In genomic region chr11:72521598-72522541, GRCm38 (mm10) we compare ENCODE assay signal across 16 mouse cellular contexts. TPM values are rescaled to one million over a fixed set of nuclear protein-coding genes. Genes with fewer than 3 reads are reported as not detected.
DNase-seq lines count a peak whose midpoint lies in the region; ATAC-seq and TF ChIP-seq lines count a peak whose summit lies in the region.
"Had no signal": no experiment of that assay in that cellular context is flagged by ENCODE, and none has a peak within 500 bp of the region (broad histone marks: within the 10 kb centered on the region; RNA-seq: fewer than 3 reads in every experiment).

No protein-coding gene starts in this region.

- TF ChIP-seq EP300 in liver, postnatal 0 days (IDR thresholded peaks at IDR 0.05; ENCODE audit: low read depth) = no peak

- H3K4me1 ChIP-seq in liver, postnatal 0 days (ENCODE audit: insufficient read depth) = peaks cover 5% of the 10 kb centered on the region
- H3K4me1 ChIP-seq in liver, embryonic 12.5 days = no peaks in the 10 kb centered on the region
- 0 out of 2 replicates have a peak, but pooled peaks cover 9% of the 10 kb centered on the region for H3K4me1 ChIP-seq in hindbrain, embryonic 13.5 days (replicated peaks)
- H3K4me1 ChIP-seq in forebrain, embryonic 11.5 days (replicated peaks; ENCODE audit: control insufficient read depth, insufficient read depth, low read length) = no peaks in the 10 kb centered on the region
- H3K4me1 ChIP-seq: limb, embryonic 12.5 days; midbrain, embryonic 12.5 days had no signal

- no peaks in the 10 kb centered on the region for H3K36me3 ChIP-seq in liver, postnatal 0 days (replicated peaks; ENCODE audit: insufficient read depth, low read length)
- H3K36me3 ChIP-seq in liver, embryonic 12.5 days = no peaks in the 10 kb centered on the region
- no peaks in the 10 kb centered on the region for H3K36me3 ChIP-seq in hindbrain, embryonic 13.5 days
- no peaks in the 10 kb centered on the region for H3K36me3 ChIP-seq in forebrain, embryonic 11.5 days (ENCODE audit: control insufficient read depth, insufficient read depth, low read length)
- H3K36me3 ChIP-seq: G1E; limb, embryonic 12.5 days; lung, embryonic 15.5 days; midbrain, embryonic 12.5 days had no signal

- peak; percentile 83 for ATAC-seq in liver, postnatal 0 days
- no peak for ATAC-seq in liver, embryonic 12.5 days
- peak; percentile 23 for ATAC-seq in Patski
- no peak for ATAC-seq in hindbrain, embryonic 13.5 days (ENCODE audit: low FRiP score)
- no peak for ATAC-seq in forebrain, embryonic 11.5 days (replicated peaks; ENCODE audit: low FRiP score)
- ATAC-seq: forebrain, embryonic 13.5 days had no signal

- no peaks in the 10 kb centered on the region for H3K9me3 ChIP-seq in liver, postnatal 0 days (ENCODE audit: low read length)
- no peaks in the 10 kb centered on the region for H3K9me3 ChIP-seq in liver, embryonic 12.5 days (replicated peaks)
- no peaks in the 10 kb centered on the region for H3K9me3 ChIP-seq in hindbrain, embryonic 13.5 days
- H3K9me3 ChIP-seq in forebrain, embryonic 11.5 days (ENCODE audit: control insufficient read depth, low read length) = no peaks in the 10 kb centered on the region
- H3K9me3 ChIP-seq: forebrain, embryonic 13.5 days; G1E; limb, embryonic 12.5 days; lung, embryonic 15.5 days; midbrain, embryonic 12.5 days had no signal

- no peak for TF ChIP-seq CTCF in gastrocnemius, adult 2 months (IDR thresholded peaks at IDR 0.05)
- no peak for TF ChIP-seq CTCF in liver, postnatal 0 days (IDR thresholded peaks at IDR 0.05; ENCODE audit: low read depth)
- no peak for TF ChIP-seq CTCF in Patski (IDR thresholded peaks at IDR 0.05)

- H3K27ac ChIP-seq in gastrocnemius, adult 2 months = peak overlapping the region; percentile 82
- H3K27ac ChIP-seq in liver, postnatal 0 days (ENCODE audit: low read depth) = peak overlapping the region; percentile 3; the same call in 1 of the 2 replicates
- H3K27ac ChIP-seq in liver, embryonic 12.5 days = no peak overlapping the region
- H3K27ac ChIP-seq in hindbrain, embryonic 13.5 days = no peak overlapping the region
- no peak overlapping the region for H3K27ac ChIP-seq in forebrain, embryonic 11.5 days (ENCODE audit: low read depth, low read length)
- H3K27ac ChIP-seq: forebrain, embryonic 13.5 days; limb, embryonic 12.5 days; lung, embryonic 15.5 days; midbrain, embryonic 12.5 days had no signal

- H3K4me2 ChIP-seq in liver, postnatal 0 days (ENCODE audit: low read depth, low read length) = no peak overlapping the region
- H3K4me2 ChIP-seq in liver, embryonic 12.5 days = no peak overlapping the region
- H3K4me2 ChIP-seq in hindbrain, embryonic 13.5 days = no peak overlapping the region
- no peak overlapping the region for H3K4me2 ChIP-seq in forebrain, embryonic 11.5 days (ENCODE audit: low read depth, low read length, severe bottlenecking)
- H3K4me2 ChIP-seq: forebrain, embryonic 13.5 days; limb, embryonic 12.5 days; lung, embryonic 15.5 days; midbrain, embryonic 12.5 days had no signal

- no peak overlapping the region for H3K4me3 ChIP-seq in gastrocnemius, adult 2 months
- no peak overlapping the region for H3K4me3 ChIP-seq in liver, postnatal 0 days (ENCODE audit: low read depth, low read length)
- no peak overlapping the region for H3K4me3 ChIP-seq in liver, embryonic 12.5 days
- H3K4me3 ChIP-seq in hindbrain, embryonic 13.5 days = no peak overlapping the region
- no peak overlapping the region for H3K4me3 ChIP-seq in forebrain, embryonic 11.5 days (ENCODE audit: low read depth, low read length)
- H3K4me3 ChIP-seq: forebrain, embryonic 13.5 days; limb, embryonic 12.5 days; lung, embryonic 15.5 days; midbrain, embryonic 12.5 days; myocyte had no signal

- WGBS in liver, postnatal 0 days (ENCODE audit: insufficient replicate concordance) = 69% methylated on average over 5 of the region's 5 CpGs
- 64% methylated on average over 5 of the region's 5 CpGs for WGBS in liver, embryonic 12.5 days (ENCODE audit: insufficient replicate concordance)
- 87% methylated on average over 5 of the region's 5 CpGs for WGBS in hindbrain, embryonic 13.5 days
- WGBS in forebrain, embryonic 11.5 days = 81% methylated on average over 5 of the region's 5 CpGs

- no peak overlapping the region for H3K9ac ChIP-seq in liver, postnatal 0 days (replicated peaks)
- H3K9ac ChIP-seq in liver, embryonic 12.5 days = no peak overlapping the region
- H3K9ac ChIP-seq in hindbrain, embryonic 13.5 days = no peak overlapping the region
- H3K9ac ChIP-seq in forebrain, embryonic 11.5 days (ENCODE audit: low read length) = no peak overlapping the region
- H3K9ac ChIP-seq: forebrain, embryonic 13.5 days; limb, embryonic 12.5 days; lung, embryonic 15.5 days; midbrain, embryonic 12.5 days had no signal

- DNase-seq in gastrocnemius, adult 2 months = peak; percentile 77
- DNase-seq in gastrocnemius, postnatal 4 days (ENCODE audit: low spot score in 2 of 2) = no peak
- DNase-seq in liver, postnatal 0 days = no peak
- no peak for DNase-seq in Patski (ENCODE audit: low read depth, low spot score)
- peak; percentile 30 for DNase-seq in gonadal fat pad, adult 2 months (ENCODE audit: low read depth)
- DNase-seq in forebrain, embryonic 11.5 days (ENCODE audit: low spot score) = no peak

- in situ Hi-C loops in Patski (cut with MboI; ENCODE audit: low pct_unique_long_range_greater_than_20kb) = no loop called here

- intact Hi-C loops in gastrocnemius, adult 2 months (cut with DNase I) = loop anchor here (1.0 kb wide), 1 partner anchor 15 kb away; no protein-coding TSS in a partner anchor

- CTCF ChIA-PET in Patski (lab: Charles Lee) = interaction anchor here (1.4 kb wide), 1 partner anchor 14 kb away, joined by 3 read pairs; no protein-coding TSS in a partner anchor

- no peaks in the 10 kb centered on the region for H3K27me3 ChIP-seq in liver, postnatal 0 days (ENCODE audit: insufficient read depth, low read length)
- no peaks in the 10 kb centered on the region for H3K27me3 ChIP-seq in liver, embryonic 12.5 days (replicated peaks)
- no peaks in the 10 kb centered on the region for H3K27me3 ChIP-seq in Patski
- no peaks in the 10 kb centered on the region for H3K27me3 ChIP-seq in hindbrain, embryonic 13.5 days
- H3K27me3 ChIP-seq in forebrain, embryonic 11.5 days (ENCODE audit: control insufficient read depth, insufficient read depth, low read length) = no peaks in the 10 kb centered on the region
- H3K27me3 ChIP-seq: forebrain, embryonic 13.5 days; lung, embryonic 15.5 days; midbrain, embryonic 12.5 days had no signal

- POLR2A ChIA-PET in Patski (lab: Charles Lee) = no interaction called here

RNA-seq across cellular contexts. Expression of gene Spns3, which starts 28.4 kb away (rescaled TPM):
- total RNA-seq in gastrocnemius, adult 2 months (2021) = under 1 TPM; 0.06 to 0.18 TPM
- total RNA-seq in gastrocnemius, postnatal 4 days (2021) = under 1 TPM; 0.16 to 0.17 TPM
- polyA plus RNA-seq in liver, postnatal 0 days (2015; fragmentation: Nextera tagmentation; extraction: Ambion mirVana) = 1.8 and 1.9 TPM in 2 replicates
- polyA plus RNA-seq in liver, embryonic 12.5 days (2016; fragmentation: Nextera tagmentation; extraction: Ambion mirVana) = 1.8 and 2.0 TPM in 2 replicates
- 7.8 TPM for polyA plus RNA-seq in Patski (2021)
- polyA plus RNA-seq in gonadal fat pad, adult 2 months (2012; rRNA removed) = 1.0 and 2.5 TPM in 2 replicates
- 0.10 and 0.16 TPM in 2 replicates for polyA plus RNA-seq in hindbrain, embryonic 13.5 days (2015; fragmentation: Nextera tagmentation; extraction: Ambion mirVana)
- not detected in 2 replicates for polyA plus RNA-seq in forebrain, embryonic 11.5 days (2014; fragmentation: Nextera tagmentation; extraction: Ambion mirVana)
- polyA plus RNA-seq: C2C12; forebrain, embryonic 13.5 days; G1E; limb, embryonic 12.5 days; stomach, embryonic 14.5 days had no signal

RNA-seq across cellular contexts. Expression of gene Spns2, which starts 32.2 kb away (rescaled TPM):
- total RNA-seq in gastrocnemius, adult 2 months (2021) = 10 to 100 TPM; 15.7 to 65.1 TPM
- 10 to 100 TPM; 12.7 to 14.8 TPM for total RNA-seq in gastrocnemius, postnatal 4 days (2021)
- 4.1 and 4.9 TPM in 2 replicates for polyA plus RNA-seq in liver, postnatal 0 days (2015; fragmentation: Nextera tagmentation; extraction: Ambion mirVana)
- polyA plus RNA-seq in liver, embryonic 12.5 days (2016; fragmentation: Nextera tagmentation; extraction: Ambion mirVana) = 11.1 and 11.7 TPM in 2 replicates
- 111 TPM for polyA plus RNA-seq in Patski (2021)
- polyA plus RNA-seq in gonadal fat pad, adult 2 months (2012; rRNA removed) = 22.3 and 22.5 TPM in 2 replicates
- 8.4 and 9.7 TPM in 2 replicates for polyA plus RNA-seq in hindbrain, embryonic 13.5 days (2015; fragmentation: Nextera tagmentation; extraction: Ambion mirVana)
- 4.0 and 4.8 TPM in 2 replicates for polyA plus RNA-seq in forebrain, embryonic 11.5 days (2014; fragmentation: Nextera tagmentation; extraction: Ambion mirVana)

Comparison
In these comparisons a context has a peak if more than half of its experiments do, and no peak if none do; other contexts are left out.
1. DNase-seq: peak in gastrocnemius, adult 2 months (single experiment) and gonadal fat pad, adult 2 months (single experiment); none in gastrocnemius, postnatal 4 days (0 of 2), liver, postnatal 0 days (single experiment), Patski (single experiment) and forebrain, embryonic 11.5 days (single experiment).
2. H3K27ac ChIP-seq: peak in gastrocnemius, adult 2 months (single experiment) and liver, postnatal 0 days (single experiment); none in liver, embryonic 12.5 days (single experiment), hindbrain, embryonic 13.5 days (single experiment) and forebrain, embryonic 11.5 days (single experiment).
3. ATAC-seq: peak in liver, postnatal 0 days (single experiment) and Patski (single experiment); none in liver, embryonic 12.5 days (single experiment), hindbrain, embryonic 13.5 days (single experiment) and forebrain, embryonic 11.5 days (single experiment).